Mouse (Mus musculus) bone marrow, adult 2 months (tissue): ENCODE results near the gene Krt39.

Experiments
- CTCF ChIP-seq: fragments of 200-500 bp; IDR thresholded peaks from 2 replicates; pipeline ENCODE4 v1.5.1; 2011; ENCODE audit warnings: low read length, control low read depth; ENCODE audit not compliant: control insufficient read depth, insufficient read depth
- POLR2A ChIP-seq: fragments of 200-500 bp; IDR thresholded peaks from 2 replicates; pipeline ENCODE4 v1.6.1; 2011; ENCODE audit warnings: low read depth, mild to moderate bottlenecking, control low read depth, low read length, borderline replicate concordance; ENCODE audit not compliant: control insufficient read depth

GRCm38 (mm10) chr11:99474981-99475380 lies 46.2 kb downstream of the Krt39 start:
- TF ChIP-seq CTCF (no peak), POLR2A (no peak)
